Mouse (Mus musculus): ENCODE results near the gene Cenph.

GRCm38 (mm10) chr13:100748638-100749037, 27.1 kb downstream of the Cenph start:
- TF ChIP-seq TAL1 (IDR thresholded peaks at IDR 0.05; ENCODE audit: low read length) = no peak
- TF ChIP-seq GATA1 (IDR thresholded peaks at IDR 0.05; ENCODE audit: low read length) = no peak
